Mouse (Mus musculus): ENCODE data around the gene Mast3.

GRCm38 (mm10) chr8:70769858-70770257 is 35.0 kb downstream of the Mast3 start:
- TF ChIP-seq POLR2A (IDR thresholded peaks at IDR 0.05; ENCODE audit: insufficient read length, low read depth) (no peak), MAX (IDR thresholded peaks at IDR 0.05; ENCODE audit: low read depth) (no peak), TCF3 (IDR thresholded peaks at IDR 0.05; ENCODE audit: insufficient read length, low read depth) (no peak), MYOD1 (IDR thresholded peaks at IDR 0.05; ENCODE audit: control insufficient read depth in 1 of 3, insufficient read length in 2 of 3, low read depth in 2 of 3) (no peak), SRF (IDR thresholded peaks at IDR 0.05; ENCODE audit: control insufficient read depth, insufficient read length, low read depth) (no peak), E2F4 (IDR thresholded peaks at IDR 0.05; ENCODE audit: insufficient read depth) (no peak)

All from myocyte (in vitro differentiated cells).